Mouse (Mus musculus): Measurements from ENCODE around the gene Tceal9.

GRCm38 (mm10) chrX:136203257-136203656, 41.6 kb upstream of the Tceal9 start:
- TF ChIP-seq CTCF (IDR thresholded peaks at IDR 0.05; ENCODE audit: extremely low read depth, insufficient read depth, low read length) (no peak), POLR2A (IDR thresholded peaks at IDR 0.05; ENCODE audit: extremely low read depth, insufficient read depth, low read length) (no peak)
